Mouse (Mus musculus): ENCODE measurements around the gene Zyx. TPM values are rescaled to one million over a fixed set of nuclear protein-coding genes. Genes with fewer than 3 reads are reported as not detected.

Zyx gene
- total and polyA plus RNA-seq, 2 experiments from 2014 or later = 89.9 to 96.2 TPM

DNA sequence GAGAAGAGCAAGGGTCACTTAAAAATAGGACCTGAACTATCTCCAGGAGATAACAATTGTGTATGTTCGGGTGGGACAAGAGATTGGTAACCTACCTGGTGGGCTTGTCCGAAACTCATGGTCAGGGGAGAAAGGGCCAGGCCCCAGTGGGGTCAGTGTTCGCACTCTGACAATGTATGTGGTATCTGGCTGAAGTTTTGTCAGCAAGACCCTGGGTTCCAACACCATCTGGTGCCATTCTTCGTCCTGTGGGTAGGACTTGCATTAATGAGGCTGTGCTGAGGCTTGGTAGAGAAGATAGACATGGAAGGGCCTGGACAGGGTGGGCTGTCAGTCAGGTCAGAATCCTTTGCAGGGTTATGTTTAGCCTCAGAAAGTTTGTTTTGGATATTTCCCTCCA is 14.6 kb downstream of the Zyx start:
- Histone ChIP-seq H3K4me3 (ENCODE audit: low read depth, low read length) (no peak overlapping the region), H3K9me3 (replicated peaks; ENCODE audit: control insufficient read depth, low read length) (no peaks in the 10 kb centered on the region), H3K4me2 (ENCODE audit: low read depth, low read length) (no peak overlapping the region), H3K9ac (replicated peaks; ENCODE audit: low read depth, low read length) (no peak overlapping the region), H3K27ac (ENCODE audit: low read depth) (no peak overlapping the region), H3K36me3 (replicated peaks; ENCODE audit: control insufficient read depth, insufficient read depth, low read length) (peaks cover 25% of the 10 kb centered on the region), H3K27me3 (ENCODE audit: control insufficient read depth, insufficient read depth, low read length) (no peaks in the 10 kb centered on the region), H3K4me1 (ENCODE audit: control insufficient read depth, insufficient read depth) (peaks cover 38% of the 10 kb centered on the region)
- DNase-seq (ENCODE audit: low spot score) = no peak
- TF ChIP-seq CTCF (IDR thresholded peaks at IDR 0.05; ENCODE audit: low read depth) (no peak), EP300 (IDR thresholded peaks at IDR 0.05; ENCODE audit: low read depth) (no peak)
- WGBS = 69% methylated on average over 4 of the region's 4 CpGs
- ATAC-seq (ENCODE audit: insufficient read depth, low read depth) = no peak

DNA sequence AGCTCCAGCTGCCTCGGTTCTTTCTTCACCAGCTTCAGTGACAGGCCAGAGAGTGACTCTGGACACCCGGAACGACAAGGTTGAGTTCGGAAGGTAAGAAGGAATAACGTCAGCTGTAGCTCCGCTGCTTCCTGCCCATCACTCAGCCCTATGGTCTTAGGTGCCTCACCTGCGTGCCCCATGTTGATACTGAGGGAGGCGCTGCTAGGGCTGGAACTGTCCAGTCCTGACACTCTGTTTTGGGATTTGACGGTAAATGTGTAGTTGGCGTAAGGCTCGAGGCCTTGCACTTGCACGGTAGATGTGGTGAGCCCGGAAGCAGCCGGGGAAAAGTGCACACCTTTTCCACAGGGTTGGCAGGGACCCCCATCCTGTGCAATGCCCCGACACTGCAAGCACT is 15.2 kb downstream of the Zyx start:
- Histone ChIP-seq H3K9ac (replicated peaks; ENCODE audit: low read depth, low read length) (no peak overlapping the region), H3K9me3 (replicated peaks; ENCODE audit: control insufficient read depth, low read length) (no peaks in the 10 kb centered on the region), H3K36me3 (replicated peaks; ENCODE audit: control insufficient read depth, insufficient read depth, low read length) (peaks cover 19% of the 10 kb centered on the region), H3K4me2 (ENCODE audit: low read depth, low read length) (no peak overlapping the region), H3K27me3 (ENCODE audit: control insufficient read depth, insufficient read depth, low read length) (no peaks in the 10 kb centered on the region), H3K4me1 (ENCODE audit: control insufficient read depth, insufficient read depth) (peaks cover 33% of the 10 kb centered on the region), H3K27ac (ENCODE audit: low read depth) (no peak overlapping the region), H3K4me3 (ENCODE audit: low read depth, low read length) (no peak overlapping the region)
- DNase-seq (ENCODE audit: low spot score) = no peak
- ATAC-seq (ENCODE audit: insufficient read depth, low read depth) = no peak
- 88% methylated on average over 15 of the region's 15 CpGs for WGBS
- TF ChIP-seq EP300 (IDR thresholded peaks at IDR 0.05; ENCODE audit: low read depth) (no peak), CTCF (IDR thresholded peaks at IDR 0.05; ENCODE audit: low read depth) (no peak)

DNA sequence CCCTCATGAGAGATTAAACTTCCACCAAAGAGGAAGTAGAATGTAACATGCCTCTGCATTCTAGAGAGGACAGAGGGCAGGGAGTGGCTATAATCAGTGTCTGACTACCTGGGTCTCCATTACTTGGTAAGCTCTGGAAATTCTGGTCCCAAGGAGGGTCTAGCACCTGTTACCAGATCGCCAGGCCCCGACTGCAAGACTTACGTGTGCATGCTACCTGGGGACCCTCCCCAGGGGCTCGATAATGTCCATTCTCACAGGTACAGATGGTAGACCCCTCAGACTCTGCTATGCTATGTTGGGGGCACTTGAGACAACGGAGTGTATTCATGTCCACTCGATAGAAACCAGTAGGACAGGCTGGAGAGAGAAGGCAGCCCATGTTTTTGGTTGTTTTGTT is 15.8 kb downstream of the Zyx start:
- no peak overlapping the region for H3K4me2 ChIP-seq (ENCODE audit: low read depth, low read length)
- TF ChIP-seq CTCF (IDR thresholded peaks at IDR 0.05; ENCODE audit: low read depth) (no peak), EP300 (IDR thresholded peaks at IDR 0.05; ENCODE audit: low read depth) (no peak)
- H3K27ac ChIP-seq (ENCODE audit: low read depth) = no peak overlapping the region
- H3K4me3 ChIP-seq (ENCODE audit: low read depth, low read length) = no peak overlapping the region
- DNase-seq (ENCODE audit: low spot score) (no peak), ATAC-seq (ENCODE audit: insufficient read depth, low read depth) (no peak)
- H3K4me1 ChIP-seq (ENCODE audit: control insufficient read depth, insufficient read depth) = peaks cover 27% of the 10 kb centered on the region
- no peaks in the 10 kb centered on the region for H3K9me3 ChIP-seq (replicated peaks; ENCODE audit: control insufficient read depth, low read length)
- H3K9ac ChIP-seq (replicated peaks; ENCODE audit: low read depth, low read length) = no peak overlapping the region
- 90% methylated on average over 6 of the region's 6 CpGs for WGBS
- H3K36me3 ChIP-seq (replicated peaks; ENCODE audit: control insufficient read depth, insufficient read depth, low read length) = peaks cover 13% of the 10 kb centered on the region
- H3K27me3 ChIP-seq (ENCODE audit: control insufficient read depth, insufficient read depth, low read length) = no peaks in the 10 kb centered on the region

DNA sequence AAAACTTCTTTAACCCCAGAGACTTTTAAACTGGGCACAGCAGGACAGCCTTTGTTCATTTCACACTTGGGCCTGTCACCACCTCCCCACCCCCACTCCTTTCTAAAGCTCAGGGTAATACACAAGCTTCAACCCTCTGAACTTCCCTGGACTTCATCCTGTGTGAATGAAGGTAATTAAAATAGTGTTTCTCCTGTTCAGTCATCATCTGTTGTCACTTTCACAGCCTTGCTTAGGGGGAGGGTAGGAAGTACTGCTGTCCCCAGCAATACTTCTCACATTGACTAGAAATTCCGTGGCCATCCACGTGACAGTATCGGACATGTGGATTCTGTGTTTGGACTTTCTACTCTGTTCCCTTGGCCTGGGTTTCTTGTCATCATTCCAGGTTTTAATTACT is 20.4 kb downstream of the Zyx start:
- H3K36me3 ChIP-seq (replicated peaks; ENCODE audit: control insufficient read depth, insufficient read depth, low read length) = no peaks in the 10 kb centered on the region
- 16% methylated on average over 3 of the region's 3 CpGs for WGBS
- no peak overlapping the region for H3K27ac ChIP-seq (ENCODE audit: low read depth)
- peak; percentile 50 for DNase-seq (ENCODE audit: low spot score)
- peak; percentile 50 for ATAC-seq (ENCODE audit: insufficient read depth, low read depth)
- H3K4me2 ChIP-seq (ENCODE audit: low read depth, low read length) = no peak overlapping the region
- TF ChIP-seq CTCF (IDR thresholded peaks at IDR 0.05; ENCODE audit: low read depth) = no peak
- TF ChIP-seq EP300 (IDR thresholded peaks at IDR 0.05; ENCODE audit: low read depth) = peak; percentile 27; the same call in 1 of the 2 replicates
- H3K4me1 ChIP-seq (ENCODE audit: control insufficient read depth, insufficient read depth) = peaks cover 13% of the 10 kb centered on the region
- H3K27me3 ChIP-seq (ENCODE audit: control insufficient read depth, insufficient read depth, low read length) = no peaks in the 10 kb centered on the region
- H3K4me3 ChIP-seq (ENCODE audit: low read depth, low read length) = no peak overlapping the region
- H3K9me3 ChIP-seq (replicated peaks; ENCODE audit: control insufficient read depth, low read length) = no peaks in the 10 kb centered on the region
- no peak overlapping the region for H3K9ac ChIP-seq (replicated peaks; ENCODE audit: low read depth, low read length)

DNA sequence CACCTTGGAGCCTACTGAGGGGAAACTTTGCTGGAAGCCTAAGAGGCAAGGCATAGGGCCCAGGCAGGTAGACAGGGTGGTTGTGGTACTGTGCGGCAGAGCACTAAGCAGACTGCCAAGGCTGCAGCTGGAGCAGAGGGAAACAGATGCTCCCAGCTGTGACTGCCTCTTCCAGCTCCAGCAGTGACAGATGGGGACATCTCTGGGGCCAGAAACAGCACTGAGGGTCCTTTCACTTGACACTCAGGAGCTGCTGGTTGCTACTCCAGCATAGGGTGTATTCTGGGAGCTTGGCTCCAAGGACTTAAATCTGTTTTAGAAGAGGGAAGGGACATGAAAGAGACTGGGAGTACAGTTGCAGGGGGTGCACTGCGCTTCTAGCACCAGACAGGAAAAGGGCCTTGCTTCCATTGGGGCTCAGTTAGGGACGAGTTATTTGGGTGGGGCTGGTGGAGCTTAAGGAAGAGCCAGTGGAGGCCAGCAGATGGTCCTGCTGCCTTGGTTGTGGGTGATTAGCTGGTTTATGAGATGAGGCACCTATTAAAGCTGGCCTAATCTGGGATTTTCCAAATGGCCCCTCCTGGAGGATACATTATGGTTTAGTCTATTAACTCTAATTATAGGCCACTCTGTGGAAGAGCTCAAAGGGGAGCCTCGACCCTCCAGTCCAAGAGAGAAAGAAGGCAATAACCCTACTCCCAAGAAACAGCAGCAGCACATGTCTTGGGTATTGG is 21.4 kb downstream of the Zyx start:
- H3K9ac ChIP-seq (replicated peaks; ENCODE audit: low read depth, low read length) = no peak overlapping the region
- H3K36me3 ChIP-seq (replicated peaks; ENCODE audit: control insufficient read depth, insufficient read depth, low read length) = no peaks in the 10 kb centered on the region
- no peaks in the 10 kb centered on the region for H3K27me3 ChIP-seq (ENCODE audit: control insufficient read depth, insufficient read depth, low read length)
- no peak overlapping the region for H3K27ac ChIP-seq (ENCODE audit: low read depth)
- DNase-seq (ENCODE audit: low spot score) = no peak
- H3K4me3 ChIP-seq (ENCODE audit: low read depth, low read length) = no peak overlapping the region
- H3K4me1 ChIP-seq (ENCODE audit: control insufficient read depth, insufficient read depth) = peaks cover 22% of the 10 kb centered on the region
- H3K4me2 ChIP-seq (ENCODE audit: low read depth, low read length) = no peak overlapping the region
- H3K9me3 ChIP-seq (replicated peaks; ENCODE audit: control insufficient read depth, low read length) = no peaks in the 10 kb centered on the region
- ATAC-seq (ENCODE audit: insufficient read depth, low read depth) = 0 out of 2 replicates have a peak, but pooled peaks have one; percentile 10
- 67% methylated on average over 4 of the region's 4 CpGs for WGBS
- TF ChIP-seq CTCF (IDR thresholded peaks at IDR 0.05; ENCODE audit: low read depth) (no peak), EP300 (IDR thresholded peaks at IDR 0.05; ENCODE audit: low read depth) (no peak)

DNA sequence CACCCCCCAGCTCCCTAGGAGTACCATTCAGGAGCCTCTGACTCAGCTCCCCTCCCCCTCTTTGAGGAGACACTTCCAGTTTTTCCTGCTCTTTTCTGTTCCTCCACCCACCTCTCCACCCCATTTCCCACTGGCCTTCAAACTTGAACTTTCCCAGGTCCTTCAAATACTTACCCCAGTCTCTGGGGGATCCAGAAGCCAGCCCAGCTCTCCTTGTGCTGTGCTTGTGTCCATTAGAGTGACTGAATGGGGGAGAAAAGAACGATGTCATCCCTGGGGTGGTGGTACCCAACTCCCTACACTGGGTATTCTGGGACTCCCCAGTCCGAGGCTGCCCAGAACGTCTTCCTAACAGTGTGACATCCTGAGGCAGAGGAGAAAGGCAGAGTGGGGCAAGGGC is 22.6 kb downstream of the Zyx start:
- H3K9me3 ChIP-seq (replicated peaks; ENCODE audit: control insufficient read depth, low read length) = no peaks in the 10 kb centered on the region
- no peaks in the 10 kb centered on the region for H3K36me3 ChIP-seq (replicated peaks; ENCODE audit: control insufficient read depth, insufficient read depth, low read length)
- H3K4me3 ChIP-seq (ENCODE audit: low read depth, low read length) = no peak overlapping the region
- DNase-seq (ENCODE audit: low spot score) (no peak), ATAC-seq (ENCODE audit: insufficient read depth, low read depth) (no peak)
- TF ChIP-seq CTCF (IDR thresholded peaks at IDR 0.05; ENCODE audit: low read depth) = no peak
- TF ChIP-seq EP300 (IDR thresholded peaks at IDR 0.05; ENCODE audit: low read depth) = no peak
- no peak overlapping the region for H3K4me2 ChIP-seq (ENCODE audit: low read depth, low read length)
- no peak overlapping the region for H3K9ac ChIP-seq (replicated peaks; ENCODE audit: low read depth, low read length)
- H3K27ac ChIP-seq (ENCODE audit: low read depth) = no peak overlapping the region; the same call in 1 of the 2 replicates
- H3K4me1 ChIP-seq (ENCODE audit: control insufficient read depth, insufficient read depth) = peaks cover 29% of the 10 kb centered on the region
- 26% methylated on average over 3 of the region's 3 CpGs for WGBS
- H3K27me3 ChIP-seq (ENCODE audit: control insufficient read depth, insufficient read depth, low read length) = no peaks in the 10 kb centered on the region
